Mouse (Mus musculus): ENCODE data around the gene Commd4. TPM values are rescaled to one million over a fixed set of nuclear protein-coding genes. Genes with fewer than 3 reads are reported as not detected.

The Commd4 gene
- polyA plus RNA-seq, 1 experiment from 2014 or later = 90.3 TPM

DNA sequence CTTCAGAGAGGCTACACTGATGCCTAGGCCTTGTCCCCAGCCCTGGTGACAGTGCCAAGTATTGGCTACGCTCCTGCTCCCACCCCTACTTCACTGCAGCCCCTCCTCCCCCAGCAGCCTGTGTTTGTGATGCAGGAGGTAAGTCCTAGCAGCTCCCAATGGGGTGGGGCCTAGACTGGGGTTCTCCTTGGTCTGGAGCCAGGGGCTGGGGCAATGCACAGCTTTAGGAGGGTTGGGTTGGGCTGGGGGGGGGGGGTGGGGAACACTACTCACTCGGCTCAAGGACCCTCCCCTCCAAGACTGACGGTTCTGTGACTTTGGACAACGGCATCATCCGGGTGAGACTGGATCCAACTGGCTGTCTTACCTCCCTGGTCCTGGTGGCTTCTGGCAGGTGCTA, 18.6 kb downstream of the Commd4 start:
- Histone ChIP-seq H3K27me3 (replicated peaks) (no peaks in the 10 kb centered on the region), H3K4me3 (replicated peaks) (no peak overlapping the region), H3K4me2 (no peak overlapping the region), H3K9me3 (no peaks in the 10 kb centered on the region), H3K27ac (no peak overlapping the region), H3K4me1 (no peaks in the 10 kb centered on the region), H3K36me3 (peaks cover 38% of the 10 kb centered on the region), H3K9ac (no peak overlapping the region)
- 83% methylated on average over 5 of the region's 5 CpGs for WGBS
- ATAC-seq (ENCODE audit: insufficient read depth, low FRiP score, low read depth) = no peak

DNA sequence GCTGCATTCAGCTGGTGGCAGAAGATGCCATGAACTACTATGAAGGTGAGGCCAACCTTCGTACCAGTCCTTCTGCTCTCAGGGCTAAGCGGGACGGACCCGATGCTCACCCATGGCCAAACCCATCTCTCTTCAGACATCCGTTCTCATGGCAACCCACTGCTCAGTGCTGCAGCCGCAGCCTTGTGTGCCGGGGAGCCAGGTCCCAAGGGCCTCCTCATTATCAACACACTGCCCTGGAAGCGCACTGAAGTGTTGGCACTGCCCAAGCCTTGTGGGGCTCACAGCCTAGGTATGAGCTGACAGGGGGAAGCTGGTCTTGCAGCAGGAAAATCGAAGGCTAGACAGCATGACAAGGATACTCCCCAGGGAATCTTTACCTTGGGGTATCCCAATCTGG, 19.0 kb downstream of the Commd4 start:
- H3K9ac ChIP-seq = no peak overlapping the region
- WGBS = 85% methylated on average over 9 of the region's 9 CpGs
- no peaks in the 10 kb centered on the region for H3K4me1 ChIP-seq
- no peak overlapping the region for H3K4me2 ChIP-seq
- ATAC-seq (ENCODE audit: insufficient read depth, low FRiP score, low read depth) = no peak
- no peak overlapping the region for H3K27ac ChIP-seq
- no peaks in the 10 kb centered on the region for H3K9me3 ChIP-seq
- peaks cover 35% of the 10 kb centered on the region for H3K36me3 ChIP-seq
- no peak overlapping the region for H3K4me3 ChIP-seq (replicated peaks)
- H3K27me3 ChIP-seq (replicated peaks) = no peaks in the 10 kb centered on the region

DNA sequence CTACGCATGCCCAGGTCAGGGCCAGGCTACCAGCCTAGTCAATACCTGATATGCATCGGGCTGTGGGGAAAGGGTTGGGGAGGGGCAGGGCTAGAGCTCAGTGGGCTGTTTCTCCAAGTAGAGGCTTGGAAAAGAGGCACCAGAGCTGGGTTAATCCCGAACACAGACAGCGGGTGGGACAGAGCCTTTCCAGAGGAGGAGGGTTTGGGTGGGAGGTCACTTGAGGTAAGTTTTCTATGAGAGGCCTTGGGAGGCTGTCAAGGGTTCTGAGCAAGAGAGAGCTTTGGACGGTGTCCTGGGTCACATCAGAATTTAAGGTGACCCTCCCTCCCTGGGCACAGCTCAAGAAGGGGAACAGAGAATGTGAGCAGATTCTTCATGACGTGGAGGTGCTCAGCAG, 19.6 kb downstream of the Commd4 start:
- no peaks in the 10 kb centered on the region for H3K9me3 ChIP-seq
- WGBS = 87% methylated on average over 6 of the region's 6 CpGs
- no peaks in the 10 kb centered on the region for H3K4me1 ChIP-seq
- H3K4me3 ChIP-seq (replicated peaks) = no peak overlapping the region
- H3K4me2 ChIP-seq = no peak overlapping the region
- H3K9ac ChIP-seq = no peak overlapping the region
- no peak for ATAC-seq (ENCODE audit: insufficient read depth, low FRiP score, low read depth)
- H3K36me3 ChIP-seq = peaks cover 35% of the 10 kb centered on the region
- H3K27me3 ChIP-seq (replicated peaks) = no peaks in the 10 kb centered on the region
- no peak overlapping the region for H3K27ac ChIP-seq

DNA sequence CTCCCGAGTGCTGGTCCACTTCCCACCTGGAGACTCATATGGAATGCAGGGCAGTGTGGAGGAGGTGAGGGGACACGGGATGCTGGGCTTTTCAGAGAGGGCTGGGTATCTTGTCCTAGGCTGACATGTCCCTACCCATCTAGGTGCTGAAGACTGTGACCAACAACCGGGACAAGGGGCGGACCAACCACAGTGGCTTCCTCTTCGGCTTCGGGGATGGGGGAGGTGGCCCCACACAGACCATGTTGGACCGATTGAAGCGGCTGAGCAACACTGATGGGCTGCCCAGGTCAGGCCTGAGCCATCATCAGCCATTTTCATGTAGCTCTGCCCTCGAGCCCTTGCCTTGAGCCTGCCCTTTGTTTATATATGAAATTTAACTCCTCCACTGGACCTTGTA, 20.4 kb downstream of the Commd4 start:
- Histone ChIP-seq H3K36me3 (peaks cover 35% of the 10 kb centered on the region), H3K27me3 (replicated peaks) (no peaks in the 10 kb centered on the region), H3K4me3 (replicated peaks) (no peak overlapping the region), H3K4me2 (no peak overlapping the region), H3K9ac (no peak overlapping the region), H3K4me1 (no peaks in the 10 kb centered on the region), H3K27ac (no peak overlapping the region), H3K9me3 (no peaks in the 10 kb centered on the region)
- 89% methylated on average over 9 of the region's 9 CpGs for WGBS
- ATAC-seq (ENCODE audit: insufficient read depth, low FRiP score, low read depth) = no peak

DNA sequence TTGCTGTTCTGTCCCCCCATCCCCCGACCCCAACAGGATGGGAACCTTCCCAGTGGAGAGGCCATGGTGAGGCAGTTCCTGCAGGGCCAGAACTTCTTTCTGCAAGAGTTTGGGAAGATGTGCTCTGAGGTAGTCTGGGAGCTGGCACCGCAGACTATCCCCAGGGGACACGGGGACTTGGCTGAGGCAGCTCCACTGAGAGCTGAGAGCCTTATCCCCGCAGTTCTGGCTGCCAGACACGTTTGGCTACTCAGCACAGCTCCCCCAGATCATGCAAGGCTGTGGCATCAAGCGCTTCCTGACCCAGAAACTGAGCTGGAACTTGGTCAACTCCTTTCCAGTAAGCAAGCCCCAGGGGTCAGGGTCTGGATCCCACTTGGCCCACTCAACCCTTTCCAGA, 20.9 kb downstream of the Commd4 start:
- H3K36me3 ChIP-seq = peaks cover 35% of the 10 kb centered on the region
- H3K4me3 ChIP-seq (replicated peaks) = no peak overlapping the region
- H3K4me2 ChIP-seq = no peak overlapping the region
- H3K4me1 ChIP-seq = no peaks in the 10 kb centered on the region
- H3K27me3 ChIP-seq (replicated peaks) = no peaks in the 10 kb centered on the region
- no peak overlapping the region for H3K27ac ChIP-seq
- no peak overlapping the region for H3K9ac ChIP-seq
- no peaks in the 10 kb centered on the region for H3K9me3 ChIP-seq
- no peak for ATAC-seq (ENCODE audit: insufficient read depth, low FRiP score, low read depth)
- 89% methylated on average over 6 of the region's 6 CpGs for WGBS

DNA sequence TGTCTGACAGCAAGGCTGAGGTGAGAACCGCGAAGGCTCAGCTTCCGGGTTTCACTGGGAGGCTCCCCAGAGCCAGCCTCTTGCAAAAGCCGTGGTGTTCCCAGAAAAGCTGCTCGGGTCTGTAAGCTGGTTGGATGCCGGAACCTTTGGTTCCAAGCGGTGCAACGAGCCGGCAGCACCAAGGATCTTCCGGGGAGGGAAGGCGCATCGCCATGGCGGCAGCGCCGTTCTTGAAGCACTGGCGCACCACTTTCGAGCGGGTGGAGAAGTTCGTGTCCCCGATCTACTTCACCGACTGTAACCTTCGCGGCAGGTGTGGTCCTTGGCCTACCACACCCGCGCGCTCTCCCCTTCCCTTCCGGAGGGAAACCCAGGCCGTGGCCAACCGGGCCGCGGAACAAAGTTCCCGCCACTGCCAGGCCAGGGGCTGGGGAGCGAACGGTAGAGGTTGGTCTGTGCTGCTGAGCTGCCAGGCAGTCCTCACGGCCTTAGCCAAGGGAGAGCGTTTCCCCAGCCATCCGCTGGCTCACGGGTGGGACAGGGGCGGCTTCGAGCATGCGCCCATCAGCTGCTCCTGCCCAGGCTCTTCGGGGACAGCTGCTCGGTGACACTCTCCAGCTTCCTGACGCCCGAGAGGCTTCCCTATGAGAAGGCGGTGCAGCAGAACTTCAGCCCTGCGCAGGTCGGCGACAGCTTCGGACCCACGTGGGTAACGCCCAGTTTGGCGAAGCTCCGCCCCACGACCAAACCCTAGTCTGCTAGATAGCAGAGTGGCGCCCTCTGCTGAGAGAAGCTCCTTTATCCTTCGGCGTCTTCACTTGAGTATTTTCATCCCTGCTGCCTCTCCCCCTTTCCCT, 27.3 kb downstream of the Commd4 start, which contains the start of gene Man2c1:
Gene Man2c1 (plus strand): TSS at position 114 of the 857 bp plus-strand sequence.
- peak; percentile 89 for ATAC-seq (ENCODE audit: insufficient read depth, low FRiP score, low read depth)
- under 1% methylated on average over 58 of the region's 58 CpGs for WGBS

DNA sequence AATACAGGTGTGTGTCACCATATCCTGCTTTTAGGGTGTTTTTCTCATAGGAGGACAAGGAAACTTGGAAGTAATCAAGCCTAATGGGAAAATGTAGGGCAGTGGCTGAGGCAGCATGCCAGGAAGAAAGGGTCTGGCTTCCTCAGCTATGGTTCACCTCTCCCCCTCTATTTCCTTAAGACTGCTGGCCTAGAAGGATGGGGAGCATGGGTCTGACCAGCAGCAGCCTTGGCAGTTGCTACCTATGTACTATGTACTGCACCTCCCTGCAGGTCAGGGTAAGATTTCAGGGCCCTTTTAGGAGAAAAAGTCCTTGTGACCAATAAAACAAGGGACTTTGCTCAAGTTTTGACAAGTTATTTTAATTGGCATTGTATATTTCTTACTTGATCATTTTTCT, 28.5 kb downstream of the Commd4 start:
- Histone ChIP-seq H3K36me3 (peaks cover 16% of the 10 kb centered on the region; the same call in 1 of the 2 replicates), H3K27me3 (replicated peaks) (no peaks in the 10 kb centered on the region), H3K4me2 (peak overlapping the region; percentile 90; the same call in 1 of the 2 replicates), H3K9me3 (no peaks in the 10 kb centered on the region), H3K4me1 (peaks cover 4% of the 10 kb centered on the region; the same call in 1 of the 2 replicates), H3K4me3 (replicated peaks) (peak overlapping the region; percentile 91; the same call in 1 of the 2 replicates), H3K9ac (no peak overlapping the region), H3K27ac (no peak overlapping the region)
- ATAC-seq (ENCODE audit: insufficient read depth, low FRiP score, low read depth) = no peak

More for the DNA sequence above, 27.3 kb downstream of the Commd4 start, which contains the start of gene Man2c1:
- Histone ChIP-seq H3K9ac (peak within 1 kb of the TSS; percentile 81), H3K9me3 (no peaks in the 10 kb centered on the region), H3K27me3 (replicated peaks) (no peaks in the 10 kb centered on the region), H3K4me3 (replicated peaks) (peak within 1 kb of the TSS; percentile 91), H3K4me1 (peaks cover 4% of the 10 kb centered on the region; the same call in 1 of the 2 replicates), H3K36me3 (peaks cover 18% of the 10 kb centered on the region; the same call in 1 of the 2 replicates), H3K27ac (peak within 1 kb of the TSS; percentile 99), H3K4me2 (peak within 1 kb of the TSS; percentile 90)

DNA sequence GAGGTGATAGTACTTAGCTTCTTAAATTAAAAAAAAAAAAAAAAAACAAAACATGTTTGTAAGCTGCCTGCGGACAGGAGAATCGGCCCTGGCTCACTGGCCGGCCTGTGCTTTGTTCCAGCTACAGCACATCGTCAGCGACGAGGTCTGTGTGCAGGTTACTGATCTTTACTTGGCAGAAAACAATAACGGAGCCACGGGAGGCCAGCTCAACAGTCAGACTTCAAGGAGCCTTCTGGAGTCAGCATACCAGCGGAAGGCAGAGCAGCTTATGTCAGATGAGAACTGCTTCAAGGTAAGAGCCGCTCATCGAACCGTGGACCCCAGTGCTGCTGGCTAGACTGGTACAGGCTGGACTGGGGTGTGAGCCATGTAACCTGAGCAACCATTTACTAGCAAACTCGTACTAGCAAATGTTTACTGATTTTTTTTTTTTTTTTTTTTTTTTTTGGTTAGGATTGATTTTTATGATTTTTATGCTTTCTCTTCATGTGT, 40.8 kb downstream of the Commd4 start:
- Histone ChIP-seq H3K9me3 (no peaks in the 10 kb centered on the region), H3K4me2 (no peak overlapping the region), H3K27ac (no peak overlapping the region), H3K4me3 (replicated peaks) (no peak overlapping the region), H3K4me1 (no peaks in the 10 kb centered on the region), H3K27me3 (replicated peaks) (no peaks in the 10 kb centered on the region), H3K9ac (no peak overlapping the region), H3K36me3 (peaks cover 51% of the 10 kb centered on the region)
- ATAC-seq (ENCODE audit: insufficient read depth, low FRiP score, low read depth) = no peak
- 92% methylated on average over 13 of the region's 13 CpGs for WGBS

Other genes starting within 250 kb of the Commd4 start
- 9.3 and 10.7 TPM in 2 replicates for gene Snx33, start 230.0 kb downstream of the Commd4 start, polyA plus RNA-seq (2015; fragmentation: Nextera tagmentation; extraction: Ambion mirVana)
- gene Imp3, start 220.9 kb downstream of the Commd4 start, polyA plus RNA-seq (2015; fragmentation: Nextera tagmentation; extraction: Ambion mirVana) = 79.3 and 86.5 TPM in 2 replicates
- gene Snupn, start 207.5 kb downstream of the Commd4 start, polyA plus RNA-seq (2015; fragmentation: Nextera tagmentation; extraction: Ambion mirVana) = 18.5 and 19.0 TPM in 2 replicates
- 17.9 and 18.3 TPM in 2 replicates for gene Ptpn9, start 163.4 kb downstream of the Commd4 start, polyA plus RNA-seq (2015; fragmentation: Nextera tagmentation; extraction: Ambion mirVana)
- 27.1 and 28.4 TPM in 2 replicates for gene Sin3a, start 86.3 kb downstream of the Commd4 start, polyA plus RNA-seq (2015; fragmentation: Nextera tagmentation; extraction: Ambion mirVana)
- 63.1 and 71.1 TPM in 2 replicates for gene Man2c1, start 27.6 kb downstream of the Commd4 start, polyA plus RNA-seq (2015; fragmentation: Nextera tagmentation; extraction: Ambion mirVana)
- gene Neil1, start 10.0 kb downstream of the Commd4 start, polyA plus RNA-seq (2015; fragmentation: Nextera tagmentation; extraction: Ambion mirVana) = 7.3 and 7.9 TPM in 2 replicates
- gene Trcg1, start 78.2 kb upstream of the Commd4 start, polyA plus RNA-seq (2015; fragmentation: Nextera tagmentation; extraction: Ambion mirVana) = 0.05 TPM in 1 of 2 replicates, not detected in the other
- gene 1700017B05Rik, start 104.3 kb upstream of the Commd4 start, polyA plus RNA-seq (2015; fragmentation: Nextera tagmentation; extraction: Ambion mirVana) = 23.8 and 26.6 TPM in 2 replicates

Data from stomach, embryonic 15.5 days (tissue).